Mouse (Mus musculus) cerebellum, postnatal 25 days (tissue): ENCODE data around the gene Golph3l.
A peak's percentile ranks its signal among the peaks of the same experiment; 100 is the strongest.

Source experiments
- DNase-seq, 2 experiments: peaks; one replicate each; pipeline ENCODE4 v3.0.0; 2021; ENCODE audit warnings: mixed read lengths in 2 of 2

The Golph3l gene

GRCm38 (mm10) chr3:95657108-95657507 lies 68.4 kb downstream of the Golph3l start:
- DNase-seq: no peak

- no peak for DNase-seq
Measured at GRCm38 (mm10) chr3:95657711-95658110, 69.0 kb downstream of the Golph3l start.

- peak; percentile 95 to 97 for DNase-seq
Measured at GRCm38 (mm10) chr3:95658236-95658867, 69.6 kb downstream of the Golph3l start, which contains the start of gene Mcl1. Mcl1 (plus strand) TSS chr3:95658788.

GRCm38 (mm10) chr3:95658868-95659712 lies 70.4 kb downstream of the Golph3l start:
- DNase-seq: peak; percentile 73 to 74

- DNase-seq: no peak
Measured at GRCm38 (mm10) chr3:95659948-95660347, 71.2 kb downstream of the Golph3l start.

GRCm38 (mm10) chr3:95660788-95661478 lies 72.2 kb downstream of the Golph3l start:
- no peak for DNase-seq

- DNase-seq: no peak
Measured at GRCm38 (mm10) chr3:95661945-95662715, 73.4 kb downstream of the Golph3l start.

GRCm38 (mm10) chr3:95662724-95663449 lies 74.2 kb downstream of the Golph3l start:
- DNase-seq: no peak

GRCm38 (mm10) chr3:95663486-95663885 lies 74.8 kb downstream of the Golph3l start:
- DNase-seq: no peak

GRCm38 (mm10) chr3:95663969-95664608 lies 75.4 kb downstream of the Golph3l start:
- no peak for DNase-seq

- DNase-seq: no peak
Measured at GRCm38 (mm10) chr3:95664940-95665352, 76.2 kb downstream of the Golph3l start.

- DNase-seq: peak in 1 of 2 experiments; percentile 38
Measured at GRCm38 (mm10) chr3:95666124-95666844, 77.5 kb downstream of the Golph3l start.

GRCm38 (mm10) chr3:95667521-95667920 lies 78.8 kb downstream of the Golph3l start:
- DNase-seq: no peak

- DNase-seq: peak; percentile 48 to 51
Measured at GRCm38 (mm10) chr3:95668026-95668425, 79.3 kb downstream of the Golph3l start.
